Mouse (Mus musculus) mesoderm, embryonic 11.5 days (tissue): ENCODE measurements around the gene Gng8.

Experiments
- DNase-seq: peaks from one replicate; pipeline ENCODE4 v3.0.0-alpha.2; 2012; ENCODE audit warnings: low read depth, low spot score

Gene Gng8

GRCm38 (mm10) chr7:16876006-16876405 is 15.6 kb upstream of the Gng8 start:
- no peak for DNase-seq

- peak; percentile 94 for DNase-seq
These were observed 15.0 kb upstream of the Gng8 start for GRCm38 (mm10) chr7:16876608-16877007.

DNA sequence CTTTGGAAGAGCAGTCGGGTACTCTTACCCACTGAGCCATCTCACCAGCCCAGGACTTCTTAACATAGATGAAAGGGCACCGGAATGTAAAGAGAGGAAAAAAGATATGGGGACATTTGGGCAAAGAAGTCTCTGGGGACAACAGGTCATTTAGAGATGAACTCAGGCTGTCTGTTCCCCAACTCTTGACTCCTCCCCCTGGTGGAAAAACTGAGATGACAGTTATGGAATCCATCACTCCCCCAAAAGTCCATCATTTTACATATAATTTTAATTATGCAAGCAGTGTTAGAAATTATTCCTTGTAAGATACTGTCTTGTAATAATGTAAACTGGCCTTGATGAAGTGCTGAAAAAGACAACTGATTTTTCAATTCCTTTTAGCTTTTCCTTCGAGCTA is 13.9 kb upstream of the Gng8 start:
- no peak for DNase-seq

DNA sequence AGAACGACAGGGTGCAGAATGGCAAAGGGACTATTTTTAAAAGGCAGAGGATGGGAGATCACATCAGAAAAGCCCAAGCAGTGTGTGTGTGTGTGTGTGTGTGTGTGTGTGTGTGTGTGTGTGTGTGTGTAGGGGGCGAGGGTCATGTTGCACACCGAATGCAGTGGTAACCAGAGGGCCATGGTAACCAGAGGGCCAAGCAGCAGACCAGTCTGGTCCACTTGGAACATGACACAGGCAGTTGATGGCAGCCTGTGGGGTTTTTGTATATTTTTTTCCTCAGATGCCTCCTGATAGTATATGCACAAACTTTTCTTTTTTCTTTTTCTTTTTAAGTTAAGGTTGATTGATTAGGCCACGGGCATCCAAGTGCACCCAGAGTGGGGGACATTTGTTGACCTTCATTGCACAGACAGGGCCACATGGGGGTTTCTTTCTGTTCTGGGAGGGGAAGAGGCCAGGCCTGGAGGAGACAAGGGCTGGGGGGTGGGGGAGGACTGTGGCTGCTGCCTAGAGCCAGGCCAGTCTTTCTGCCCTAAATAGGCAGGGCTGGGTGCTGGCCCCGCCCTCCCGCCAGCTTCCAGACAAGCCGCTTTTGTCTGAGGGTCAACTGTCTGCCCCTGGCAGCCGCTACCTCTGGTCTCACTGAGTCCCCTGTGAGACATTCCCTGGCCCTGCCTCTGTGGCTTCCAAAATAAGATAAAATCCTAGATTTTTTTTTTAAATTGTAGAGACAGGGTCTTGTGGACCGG is 11.6 kb upstream of the Gng8 start:
- peak; percentile 85 for DNase-seq

GRCm38 (mm10) chr7:16880615-16881014 is 11.0 kb upstream of the Gng8 start:
- no peak for DNase-seq

DNA sequence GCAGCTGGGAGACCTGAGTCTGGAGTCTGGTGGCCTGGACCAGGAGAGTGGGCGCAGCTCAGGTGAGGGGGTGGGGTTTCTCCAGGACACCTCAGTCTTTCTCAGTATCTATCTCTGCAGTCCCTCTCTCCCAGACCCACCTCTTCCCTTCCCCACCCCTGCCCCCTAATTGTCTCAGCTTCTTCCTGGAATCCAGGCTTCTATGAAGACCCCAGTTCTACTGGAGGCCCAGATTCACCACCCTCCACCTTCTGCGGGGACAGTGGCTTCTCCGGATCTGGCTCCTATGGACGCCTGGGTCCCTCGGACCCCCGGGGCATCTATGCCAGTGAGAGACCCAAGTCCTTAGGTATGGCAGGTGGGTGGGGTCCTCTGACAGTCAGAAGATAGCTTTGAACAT is 8.4 kb upstream of the Gng8 start:
- DNase-seq, result no peak

- no peak for DNase-seq
These were observed 7.3 kb upstream of the Gng8 start for GRCm38 (mm10) chr7:16884334-16884733.

- DNase-seq, result no peak
These were observed 6.3 kb upstream of the Gng8 start for GRCm38 (mm10) chr7:16885271-16885776.

DNA sequence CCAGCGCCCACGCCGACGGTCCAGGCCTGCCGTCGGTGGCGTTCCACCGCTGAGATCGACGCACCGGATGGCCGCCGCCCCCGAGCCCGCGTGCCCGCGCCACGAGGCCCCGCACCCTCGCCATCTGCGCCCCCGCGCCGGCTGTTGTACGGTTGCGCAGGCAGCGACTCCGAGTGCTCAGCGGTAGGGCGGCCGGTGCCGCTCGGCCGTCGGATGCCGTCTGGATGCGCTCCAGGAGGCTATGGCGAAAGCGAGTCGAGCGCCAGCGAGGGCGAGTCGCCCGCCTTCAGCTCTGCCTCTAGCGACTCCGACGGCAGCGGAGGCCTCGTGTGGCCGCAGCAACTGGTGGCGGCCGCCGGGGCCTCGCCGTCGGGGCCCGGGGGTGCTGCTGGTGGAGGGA is 5.7 kb upstream of the Gng8 start:
- no peak for DNase-seq

- DNase-seq, result no peak
These were observed 1.1 kb upstream of the Gng8 start for GRCm38 (mm10) chr7:16890536-16890935.

DNA sequence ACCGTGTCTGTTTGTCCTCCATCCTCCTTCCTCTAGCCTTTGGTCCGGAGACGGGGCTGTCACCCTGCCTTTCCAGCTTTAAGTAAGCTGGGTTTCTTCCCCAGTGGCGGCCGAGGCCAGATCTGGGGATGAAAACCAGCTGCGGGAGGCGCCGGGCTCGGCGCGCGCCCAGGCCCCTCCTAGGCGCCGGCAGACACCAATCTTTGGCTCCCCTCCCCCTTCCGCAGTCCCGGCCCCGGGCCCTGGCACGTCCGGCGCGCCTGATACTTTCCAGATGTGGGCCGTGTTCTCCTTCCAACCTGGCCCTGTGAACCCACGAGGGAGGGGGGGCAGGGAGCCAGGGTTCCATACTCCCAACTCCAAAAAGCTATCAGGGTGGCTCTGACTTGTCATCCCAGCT is 642 bp upstream of the Gng8 start:
- DNase-seq, result peak; percentile 90

DNA sequence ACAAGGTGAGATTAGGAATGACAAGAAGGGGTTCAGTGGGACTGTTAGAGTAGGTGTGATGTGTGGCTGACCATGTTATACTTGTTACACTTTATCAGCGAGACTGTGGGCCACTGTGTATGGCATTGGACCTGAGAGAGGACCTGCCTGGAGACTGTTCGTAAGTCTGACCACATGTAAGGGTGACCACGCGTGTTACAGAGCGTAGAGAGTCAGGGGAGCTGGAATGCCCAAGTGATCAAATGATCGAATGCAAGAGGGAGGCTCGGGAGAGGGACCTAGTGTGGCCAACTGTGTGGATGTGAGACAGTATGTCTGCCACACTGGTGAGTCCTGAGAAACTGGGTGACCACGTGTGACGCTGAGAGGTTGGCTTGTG is 755 bp downstream of the Gng8 start:
- DNase-seq, result no peak

DNA sequence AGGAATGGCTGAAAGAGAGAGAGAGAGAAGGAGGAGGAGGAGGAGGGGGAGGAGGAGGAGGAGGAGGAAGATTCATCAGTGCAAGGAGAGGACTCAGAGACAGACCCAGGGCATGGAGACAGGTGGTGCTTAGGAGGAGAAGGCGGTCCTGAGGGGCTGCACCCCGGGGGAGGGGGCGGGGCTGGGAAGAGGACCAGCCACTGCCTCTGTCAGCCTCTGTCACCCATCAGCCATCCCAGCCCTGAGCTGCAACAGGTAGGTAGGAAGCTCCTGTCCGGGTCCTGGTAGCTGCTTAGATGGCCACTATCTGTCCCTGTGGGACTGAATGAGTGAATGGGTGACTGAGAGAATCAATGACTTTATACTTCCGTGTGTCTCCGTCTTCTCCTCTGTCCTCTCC is 2.0 kb downstream of the Gng8 start:
- DNase-seq, result no peak

DNA sequence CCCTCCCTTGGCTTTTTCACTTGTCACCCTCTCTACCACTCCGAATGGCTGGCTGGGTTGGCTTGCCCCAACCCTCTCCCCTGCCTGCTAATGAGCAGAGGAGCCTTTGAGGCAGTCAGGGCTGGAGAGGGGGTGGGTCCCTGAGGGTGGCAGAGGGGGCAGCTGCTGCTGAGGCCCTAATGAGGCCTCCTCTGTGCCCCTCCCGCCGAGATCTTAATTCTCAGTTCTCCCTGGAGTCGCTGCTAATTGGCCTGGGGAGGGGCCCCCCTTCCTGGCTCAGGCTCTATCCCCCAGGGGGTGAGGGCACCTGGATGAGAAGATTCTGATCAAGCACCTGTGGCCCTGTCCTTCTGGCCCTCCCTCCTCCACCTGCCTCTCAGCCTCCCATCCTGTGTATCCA is 2.7 kb downstream of the Gng8 start:
- DNase-seq, result no peak

DNA sequence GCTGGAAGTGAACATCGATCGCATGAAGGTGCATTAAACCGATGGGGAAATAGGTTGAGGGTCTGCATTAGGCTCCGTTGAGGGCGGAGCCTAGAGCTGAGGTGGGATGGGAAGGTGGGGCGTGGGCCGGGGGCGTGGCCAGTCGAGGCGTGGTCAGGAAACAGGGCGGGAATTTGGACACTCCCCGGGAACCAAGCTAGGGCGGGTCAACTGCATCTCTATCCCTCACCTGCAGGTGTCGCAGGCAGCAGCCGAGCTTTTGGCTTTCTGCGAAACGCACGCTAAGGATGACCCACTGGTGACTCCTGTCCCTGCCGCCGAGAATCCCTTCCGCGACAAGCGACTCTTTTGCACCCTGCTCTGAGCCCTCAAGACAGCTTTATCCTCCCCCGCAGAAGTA is 3.4 kb downstream of the Gng8 start:
- peak; percentile 87 for DNase-seq

GRCm38 (mm10) chr7:16895511-16895910 is 3.9 kb downstream of the Gng8 start:
- no peak for DNase-seq

- DNase-seq, result no peak
These were observed 8.9 kb downstream of the Gng8 start for GRCm38 (mm10) chr7:16900526-16900925.

- no peak for DNase-seq
These were observed 11.9 kb downstream of the Gng8 start for GRCm38 (mm10) chr7:16903439-16903955.

DNA sequence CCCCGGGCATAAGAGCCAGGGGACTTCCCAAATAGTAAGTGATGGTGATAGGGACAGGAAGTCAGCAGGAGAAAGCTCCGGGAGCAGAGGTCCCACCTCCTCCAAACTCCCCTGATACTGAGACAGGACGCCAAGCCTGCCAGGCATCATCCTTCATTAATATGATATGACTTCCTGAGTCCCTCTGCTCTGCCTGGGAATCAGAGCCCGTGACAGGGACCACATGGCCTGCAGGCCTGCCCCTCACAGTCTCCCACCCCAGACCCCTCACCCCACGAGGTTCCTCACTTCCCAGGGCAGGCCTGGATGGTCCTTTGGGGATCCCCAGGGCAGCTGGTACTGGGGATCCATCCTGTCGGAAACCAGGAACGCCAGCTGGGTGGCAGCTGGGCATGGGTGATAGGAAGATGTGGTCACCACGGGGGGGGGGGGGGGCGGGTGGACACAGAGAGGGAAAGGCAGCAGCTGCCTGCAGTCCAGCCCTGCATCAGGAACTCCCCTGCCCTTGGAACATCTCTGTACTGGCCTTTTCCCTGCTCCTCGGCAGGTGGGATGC is 12.6 kb downstream of the Gng8 start:
- no peak for DNase-seq

DNA sequence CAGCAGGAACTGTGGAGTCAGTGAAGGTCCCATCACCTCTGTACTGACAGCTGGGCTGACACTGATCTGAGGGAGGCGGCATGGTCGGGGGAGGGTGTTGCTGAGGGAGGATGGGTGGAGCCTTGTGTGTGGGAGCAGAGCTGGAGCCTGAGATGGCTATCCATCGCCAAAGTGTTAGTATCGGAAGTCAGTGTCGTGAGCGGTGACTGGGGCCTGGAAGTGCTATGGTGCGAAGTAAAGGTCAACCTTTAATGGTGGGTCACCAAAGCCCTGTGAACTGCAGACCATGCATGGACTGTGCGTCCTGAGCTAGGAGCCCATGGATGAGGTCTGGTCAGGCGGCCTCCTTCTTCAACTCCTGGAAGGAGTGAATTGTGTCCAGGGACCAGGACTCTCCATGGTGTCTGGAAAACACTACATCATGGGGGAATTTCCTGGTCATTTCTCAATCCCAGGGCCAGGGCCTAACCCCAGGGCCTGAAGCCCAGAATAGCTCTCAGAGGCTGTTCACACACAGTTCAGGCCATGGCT is 14.0 kb downstream of the Gng8 start:
- DNase-seq, result no peak

DNA sequence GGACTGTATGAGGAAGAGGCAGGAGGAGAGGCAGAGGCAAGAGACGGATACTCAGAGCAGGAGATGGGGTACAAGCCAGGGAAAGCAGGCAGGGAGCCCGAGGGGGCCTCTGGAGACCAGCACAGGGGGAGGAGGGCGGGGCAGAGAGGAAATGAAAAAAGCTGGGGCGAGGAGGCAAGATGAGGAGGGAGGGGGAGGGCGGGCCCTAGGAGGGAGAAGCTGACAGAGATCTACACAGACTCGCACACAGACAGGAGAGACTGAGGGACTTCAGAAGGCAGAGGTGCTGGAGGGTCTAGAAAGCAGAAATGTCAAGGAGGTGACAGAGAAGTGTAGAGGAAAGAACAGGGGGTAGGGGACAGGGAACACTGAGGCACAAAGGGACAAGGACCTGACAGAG is 14.7 kb downstream of the Gng8 start, which contains the start of gene Ptgir:
Ptgir (plus strand) TSS at position 210 of the 400 bp plus-strand sequence.
- no peak for DNase-seq

- no peak for DNase-seq
These were observed 15.4 kb downstream of the Gng8 start for GRCm38 (mm10) chr7:16906889-16907559.
